Mouse (Mus musculus): ENCODE measurements around the gene Tmem167. TPM values are rescaled to one million over a fixed set of nuclear protein-coding genes. Genes with fewer than 3 reads are reported as not detected.
"Not testable (repeated sequence)": the region's sequence is repeated elsewhere in the genome, so short reads cannot be mapped to it uniquely, and the experiment has no call there.

The Tmem167 gene
- polyA plus RNA-seq (2015; fragmentation: Nextera tagmentation; extraction: Ambion mirVana): 56.5 and 57.5 TPM in 2 replicates

DNA sequence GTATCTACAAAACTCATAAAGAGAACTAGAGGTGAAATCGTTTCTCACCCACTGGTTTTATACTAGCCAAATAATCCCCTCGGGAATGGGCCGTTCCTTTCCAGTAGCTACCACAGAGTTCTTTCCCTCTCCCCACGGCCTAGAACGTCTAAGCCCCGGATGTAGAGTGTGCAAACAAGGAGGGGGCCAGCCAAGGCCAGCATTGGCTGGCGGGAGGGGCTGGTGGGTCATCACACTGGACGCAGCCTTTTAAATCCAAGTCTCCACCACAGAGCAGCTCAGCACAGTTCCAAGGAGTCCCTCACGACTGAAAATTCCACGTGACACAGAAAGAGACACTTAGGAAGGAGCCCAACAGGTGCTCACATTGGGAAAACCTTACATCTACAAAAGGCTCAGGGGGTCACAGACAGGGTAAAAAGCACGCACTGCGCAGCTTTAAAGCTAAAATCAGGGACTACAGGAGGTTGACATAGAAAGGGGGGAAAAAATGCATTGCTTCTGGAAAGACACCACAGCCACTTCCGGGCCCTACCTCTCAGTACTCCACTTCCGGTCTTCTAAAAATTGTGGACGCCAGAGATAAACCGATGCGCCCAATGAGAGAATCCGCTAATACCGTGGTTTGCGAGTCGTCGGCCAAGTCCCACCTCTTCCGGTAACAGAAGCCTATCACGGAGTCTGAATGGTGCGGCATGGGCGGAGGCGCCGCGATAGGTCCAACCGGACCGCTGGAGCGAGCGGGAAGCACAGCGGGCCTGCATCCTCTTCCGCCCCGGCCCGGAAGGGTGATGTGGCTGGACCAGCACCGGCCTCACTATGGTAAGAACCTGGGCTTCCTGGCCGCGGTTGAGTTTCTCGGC lies at the start of gene Tmem167, which contains the start of gene Xrcc4:
TSS of gene Tmem167 (plus strand) at position 162 of the 863 bp plus-strand sequence.
TSS of gene Xrcc4 (minus strand) at position 647 of the 863 bp plus-strand sequence.
- Histone ChIP-seq H3K4me3 (peak within 1 kb of the TSS; percentile 88), H3K4me1 (peaks cover 10% of the 10 kb centered on the region), H3K4me2 (peak within 1 kb of the TSS; percentile 81), H3K27ac (peak within 1 kb of the TSS; percentile 78), H3K27me3 (no peaks in the 10 kb centered on the region), H3K36me3 (ENCODE audit: poor library complexity, severe bottlenecking) (peaks cover 5% of the 10 kb centered on the region; the same call in 1 of the 2 replicates), H3K9me3 (replicated peaks) (no peaks in the 10 kb centered on the region), H3K9ac (peak within 1 kb of the TSS; percentile 88)
- 3% methylated on average over 40 of the region's 41 CpGs for WGBS
- peak; percentile 100 for ATAC-seq

DNA sequence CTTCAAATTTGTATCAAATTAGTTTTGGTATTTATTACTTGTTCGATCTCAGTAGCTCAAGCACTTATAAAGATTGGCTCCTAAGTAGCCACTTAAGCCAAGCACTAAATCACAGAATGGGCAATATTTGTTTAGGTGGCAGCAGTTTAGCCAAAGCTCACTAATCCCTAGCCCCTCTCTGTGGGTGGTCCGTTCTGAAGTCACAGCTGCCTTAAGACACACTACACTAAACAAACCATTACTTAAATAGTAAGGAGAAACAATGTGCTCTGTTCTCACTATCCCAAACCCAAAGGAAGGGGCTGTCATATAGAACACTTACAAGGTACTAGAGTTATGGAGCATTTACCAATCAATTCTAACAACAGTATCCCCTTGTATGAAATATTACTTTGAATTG lies 49.3 kb upstream of the Tmem167 start:
- no peaks in the 10 kb centered on the region for H3K9me3 ChIP-seq (replicated peaks)
- no peak for ATAC-seq
- WGBS: 4% methylated on average over 2 of the region's 2 CpGs
- H3K27ac ChIP-seq: no peak overlapping the region
- no peaks in the 10 kb centered on the region for H3K27me3 ChIP-seq
- no peak overlapping the region for H3K9ac ChIP-seq
- H3K4me2 ChIP-seq: no peak overlapping the region
- H3K4me1 ChIP-seq: no peaks in the 10 kb centered on the region
- H3K4me3 ChIP-seq: no peak overlapping the region
- no peaks in the 10 kb centered on the region for H3K36me3 ChIP-seq (ENCODE audit: poor library complexity, severe bottlenecking)

DNA sequence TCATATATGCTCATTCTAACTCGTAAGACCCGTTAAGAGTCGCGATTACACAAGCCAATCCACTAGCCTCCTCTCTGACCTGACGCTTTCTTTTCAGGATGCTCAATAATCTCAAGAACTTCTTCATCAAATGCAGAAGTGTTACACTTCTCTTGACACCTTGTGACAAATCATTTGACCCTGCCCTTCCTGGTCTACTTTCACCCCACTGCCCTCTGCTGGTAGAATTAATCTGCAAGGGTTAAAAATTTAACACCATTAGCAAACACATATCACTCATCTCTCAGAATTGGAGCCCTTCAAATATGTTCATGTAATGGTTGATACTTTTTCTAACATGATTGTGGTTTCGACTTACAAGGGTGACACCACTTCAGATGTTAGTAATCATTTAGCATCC lies 37.2 kb upstream of the Tmem167 start:
- no peak for ATAC-seq
- H3K36me3 ChIP-seq (ENCODE audit: poor library complexity, severe bottlenecking): no peaks in the 10 kb centered on the region
- no peak overlapping the region for H3K4me2 ChIP-seq
- WGBS: 80% methylated on average over 6 of the region's 6 CpGs
- no peak overlapping the region for H3K4me3 ChIP-seq
- no peaks in the 10 kb centered on the region for H3K9me3 ChIP-seq (replicated peaks)
- H3K4me1 ChIP-seq: no peaks in the 10 kb centered on the region
- H3K9ac ChIP-seq: no peak overlapping the region
- H3K27ac ChIP-seq: no peak overlapping the region
- H3K27me3 ChIP-seq: no peaks in the 10 kb centered on the region

DNA sequence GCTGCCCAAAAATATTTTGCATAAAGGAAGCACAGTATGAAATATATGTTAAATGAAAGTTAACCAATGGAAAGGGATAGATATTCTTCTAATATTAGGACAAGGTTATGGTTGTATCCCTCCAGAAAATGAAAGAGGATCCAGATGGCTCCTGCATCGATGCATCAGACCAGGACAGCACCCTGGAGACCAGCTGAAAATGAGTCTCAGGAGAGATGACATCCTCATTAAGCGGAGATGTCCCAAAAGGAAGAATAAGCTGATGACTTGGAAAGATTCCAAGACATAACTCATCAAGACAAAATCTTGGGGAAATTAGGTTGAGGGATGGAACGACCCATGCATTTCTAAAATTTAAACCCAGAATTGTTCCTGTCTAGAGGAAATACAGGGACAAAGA lies 36.5 kb upstream of the Tmem167 start:
- no peak for ATAC-seq
- no peaks in the 10 kb centered on the region for H3K4me1 ChIP-seq
- no peak overlapping the region for H3K27ac ChIP-seq
- no peak overlapping the region for H3K9ac ChIP-seq
- no peaks in the 10 kb centered on the region for H3K9me3 ChIP-seq (replicated peaks)
- no peaks in the 10 kb centered on the region for H3K27me3 ChIP-seq
- H3K4me2 ChIP-seq: no peak overlapping the region
- H3K36me3 ChIP-seq (ENCODE audit: poor library complexity, severe bottlenecking): no peaks in the 10 kb centered on the region
- WGBS: 78% methylated on average over 3 of the region's 3 CpGs
- no peak overlapping the region for H3K4me3 ChIP-seq

DNA sequence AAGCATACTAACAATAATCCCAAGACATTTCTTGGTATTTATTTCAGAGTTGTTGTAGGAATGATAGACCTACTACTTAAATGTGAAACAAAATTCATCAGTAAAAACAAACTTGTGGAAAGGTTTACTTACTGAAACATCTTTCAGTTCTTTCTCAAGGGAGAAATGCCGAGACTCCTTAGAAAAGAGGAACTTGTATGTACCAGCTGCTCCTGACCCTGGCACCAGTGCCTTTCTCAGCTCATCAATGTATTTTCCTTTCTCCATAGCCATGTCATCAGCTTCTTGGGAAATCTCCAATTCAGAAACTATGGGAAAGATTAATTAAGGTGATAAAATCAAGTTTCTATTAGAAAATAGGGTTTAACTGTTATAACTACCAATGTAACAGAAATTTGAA lies 27.0 kb upstream of the Tmem167 start:
- H3K4me3 ChIP-seq: no peak overlapping the region
- H3K27ac ChIP-seq: no peak overlapping the region
- no peak overlapping the region for H3K4me2 ChIP-seq
- H3K9ac ChIP-seq: no peak overlapping the region
- ATAC-seq: no peak
- H3K36me3 ChIP-seq (ENCODE audit: poor library complexity, severe bottlenecking): no peaks in the 10 kb centered on the region
- H3K4me1 ChIP-seq: no peaks in the 10 kb centered on the region
- no peaks in the 10 kb centered on the region for H3K27me3 ChIP-seq
- WGBS: 94% methylated on average over 1 of the region's 1 CpGs
- no peaks in the 10 kb centered on the region for H3K9me3 ChIP-seq (replicated peaks)

DNA sequence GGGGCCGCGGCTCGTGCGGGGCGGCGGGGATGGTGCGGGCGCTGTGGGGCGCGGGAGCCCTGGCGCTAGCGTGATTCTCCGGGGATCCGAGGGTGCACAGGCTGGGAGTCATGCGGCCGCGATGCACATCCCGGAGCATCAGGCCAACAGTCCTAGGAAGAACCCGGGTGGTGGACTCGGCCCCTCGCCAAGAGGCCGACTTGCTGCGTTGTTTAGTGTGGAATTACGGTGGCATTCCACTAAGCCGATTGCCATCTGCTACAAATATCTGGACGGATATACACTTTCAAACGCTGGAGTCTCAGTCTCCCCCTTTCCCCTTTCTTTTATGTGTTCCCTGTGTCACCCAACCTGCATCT lies 881 bp downstream of the Tmem167 start:
- H3K4me1 ChIP-seq: peaks cover 10% of the 10 kb centered on the region
- under 1% methylated on average over 27 of the region's 27 CpGs for WGBS
- H3K4me3 ChIP-seq: peak overlapping the region; percentile 88
- peak overlapping the region; percentile 88 for H3K9ac ChIP-seq
- ATAC-seq: peak; percentile 83
- peaks cover 5% of the 10 kb centered on the region; the same call in 1 of the 2 replicates for H3K36me3 ChIP-seq (ENCODE audit: poor library complexity, severe bottlenecking)
- peak overlapping the region; percentile 81 for H3K4me2 ChIP-seq
- H3K27ac ChIP-seq: peak overlapping the region; percentile 78
- no peaks in the 10 kb centered on the region for H3K9me3 ChIP-seq (replicated peaks)
- no peaks in the 10 kb centered on the region for H3K27me3 ChIP-seq

DNA sequence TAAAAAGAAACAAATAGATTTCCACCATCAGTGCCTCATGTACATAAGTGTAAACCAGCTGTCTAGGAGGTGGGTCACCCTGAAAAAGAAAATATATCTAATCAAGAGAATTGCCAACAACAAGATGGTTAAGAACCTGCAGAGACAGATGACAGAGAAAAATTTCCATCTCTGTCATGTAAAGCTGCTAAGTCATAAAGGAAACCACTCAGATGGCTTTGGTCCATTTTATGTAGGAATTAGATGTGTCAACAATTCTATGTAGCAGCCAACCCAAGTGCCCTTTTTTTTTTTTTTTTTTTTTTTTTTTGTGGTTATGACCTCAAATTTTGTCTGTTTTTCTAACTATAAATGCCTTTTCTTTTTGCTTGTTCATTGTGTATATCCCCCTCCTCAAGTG lies 12.6 kb downstream of the Tmem167 start:
- Histone ChIP-seq H3K27ac (no peak overlapping the region), H3K4me3 (no peak overlapping the region), H3K27me3 (no peaks in the 10 kb centered on the region), H3K4me1 (no peaks in the 10 kb centered on the region), H3K4me2 (no peak overlapping the region), H3K9ac (no peak overlapping the region), H3K36me3 (ENCODE audit: poor library complexity, severe bottlenecking) (peaks cover 40% of the 10 kb centered on the region), H3K9me3 (replicated peaks) (no peaks in the 10 kb centered on the region)
- ATAC-seq: no peak

DNA sequence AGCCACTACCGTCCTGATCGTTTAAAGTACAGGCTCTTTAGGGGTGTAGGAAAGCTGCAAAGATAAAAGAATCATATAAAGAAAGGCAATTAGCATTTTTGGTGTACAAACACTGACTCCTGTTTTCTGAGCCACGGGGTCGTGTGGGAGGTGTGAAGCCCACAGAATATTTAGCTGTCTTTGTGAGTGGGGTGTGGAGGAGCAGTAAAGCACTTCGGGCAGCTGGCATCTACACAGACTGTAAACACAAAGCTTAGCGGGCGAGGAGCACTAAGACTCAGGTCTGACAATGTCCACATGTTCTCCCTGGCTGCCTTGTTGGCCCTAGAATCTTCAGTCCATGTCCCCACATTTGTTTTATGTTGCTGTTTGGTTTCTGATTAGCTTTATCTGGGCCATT lies 17.2 kb downstream of the Tmem167 start:
- no peak for ATAC-seq
- peaks cover 50% of the 10 kb centered on the region for H3K36me3 ChIP-seq (ENCODE audit: poor library complexity, severe bottlenecking)
- no peak overlapping the region for H3K9ac ChIP-seq
- H3K4me2 ChIP-seq: no peak overlapping the region
- H3K4me3 ChIP-seq: no peak overlapping the region
- no peaks in the 10 kb centered on the region for H3K4me1 ChIP-seq
- H3K27ac ChIP-seq: no peak overlapping the region
- no peaks in the 10 kb centered on the region for H3K27me3 ChIP-seq
- H3K9me3 ChIP-seq (replicated peaks): no peaks in the 10 kb centered on the region
- 91% methylated on average over 7 of the region's 7 CpGs for WGBS

DNA sequence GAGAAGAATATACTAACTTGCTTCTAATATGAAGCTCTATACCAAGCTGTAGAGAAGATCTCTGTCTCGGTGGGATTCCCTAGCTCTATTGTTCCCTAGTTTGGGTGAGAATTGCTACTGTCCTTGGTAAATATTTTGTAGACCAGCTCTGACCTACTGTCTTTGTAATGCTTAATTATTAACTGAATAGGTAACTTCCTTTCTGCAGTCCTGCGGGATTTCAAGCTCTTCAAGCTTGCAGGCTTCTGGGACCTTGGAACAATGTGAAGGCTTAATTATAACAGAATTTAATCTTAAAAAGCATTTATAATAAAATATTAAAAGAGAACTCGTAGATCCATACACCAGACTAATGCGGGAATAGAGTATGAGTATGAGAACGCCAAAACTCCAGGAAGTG lies 19.8 kb downstream of the Tmem167 start:
- not testable (repeated sequence) for H3K9me3 ChIP-seq (replicated peaks); H3K4me1 ChIP-seq; H3K27me3 ChIP-seq; H3K9ac ChIP-seq; H3K27ac ChIP-seq; H3K4me3 ChIP-seq; ATAC-seq; H3K4me2 ChIP-seq
- peaks cover 38% of the 10 kb centered on the region for H3K36me3 ChIP-seq (ENCODE audit: poor library complexity, severe bottlenecking)
- 95% methylated on average over 5 of the region's 5 CpGs for WGBS

DNA sequence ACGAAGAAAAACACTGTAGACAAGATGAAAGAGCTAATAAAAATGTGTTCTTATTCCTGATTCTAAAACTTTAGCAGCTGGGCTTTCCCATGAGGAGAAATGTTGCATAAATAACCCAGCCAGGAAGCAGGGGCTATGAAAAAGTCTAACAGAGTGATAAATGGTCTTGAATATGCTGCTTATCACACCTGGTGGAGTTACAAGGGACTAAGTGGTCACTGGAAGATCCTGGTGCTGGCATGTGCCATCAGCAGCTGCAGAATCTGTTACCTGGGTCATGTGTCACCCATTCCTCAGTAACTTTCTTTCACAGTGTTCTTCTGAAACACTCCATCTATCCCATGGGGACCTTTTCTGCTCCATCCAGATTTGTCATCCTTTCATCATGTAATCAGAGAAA lies 22.8 kb downstream of the Tmem167 start:
- Histone ChIP-seq H3K9me3 (replicated peaks) (no peaks in the 10 kb centered on the region), H3K27ac (no peak overlapping the region), H3K4me2 (no peak overlapping the region), H3K4me1 (no peaks in the 10 kb centered on the region), H3K4me3 (no peak overlapping the region), H3K36me3 (ENCODE audit: poor library complexity, severe bottlenecking) (peaks cover 12% of the 10 kb centered on the region; the same call in 1 of the 2 replicates), H3K27me3 (no peaks in the 10 kb centered on the region), H3K9ac (no peak overlapping the region)
- no peak for ATAC-seq
- 88% methylated on average over 1 of the region's 1 CpGs for WGBS

DNA sequence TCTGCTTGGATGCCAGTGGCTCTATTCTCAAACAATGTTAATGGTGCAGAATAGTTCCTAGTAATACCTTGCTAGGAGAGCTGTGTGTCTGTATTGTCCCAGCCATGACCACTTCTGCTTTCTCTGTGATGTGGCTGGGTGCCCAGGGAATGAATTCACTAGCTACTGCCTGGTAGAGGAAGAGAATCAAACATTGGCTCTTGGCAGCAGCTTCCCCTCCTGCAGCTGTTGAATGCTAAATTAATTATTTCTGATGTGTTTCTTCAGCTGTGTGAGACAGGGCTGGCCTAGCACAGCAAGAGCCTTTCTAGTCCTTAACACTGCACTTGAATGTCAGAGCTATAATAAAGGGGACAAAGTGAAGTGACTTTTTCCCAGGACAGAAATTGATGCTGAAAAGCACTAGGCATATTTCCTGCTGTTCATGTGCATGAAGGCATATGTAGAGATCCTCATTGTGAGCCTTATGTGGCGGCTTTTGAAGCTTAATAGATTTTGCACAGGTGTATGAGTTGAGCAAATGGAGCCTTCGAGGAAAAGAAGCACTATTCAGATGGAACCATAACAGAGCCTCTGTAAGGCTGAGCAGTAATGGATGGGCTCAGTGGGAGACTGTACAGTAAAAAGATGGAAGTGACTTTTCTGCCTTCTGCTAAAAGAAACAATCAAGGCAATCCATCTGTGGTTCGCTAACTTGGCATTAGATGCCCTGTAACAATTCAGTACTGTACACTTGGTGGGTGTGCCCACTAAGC lies 47.4 kb downstream of the Tmem167 start:
- H3K27ac ChIP-seq: peak overlapping the region; percentile 51
- no peaks in the 10 kb centered on the region for H3K9me3 ChIP-seq (replicated peaks)
- H3K4me3 ChIP-seq: no peak overlapping the region
- peaks cover 10% of the 10 kb centered on the region for H3K4me1 ChIP-seq
- 51% methylated on average over 3 of the region's 3 CpGs for WGBS
- H3K27me3 ChIP-seq: no peaks in the 10 kb centered on the region
- H3K9ac ChIP-seq: no peak overlapping the region
- H3K4me2 ChIP-seq: no peak overlapping the region
- no peaks in the 10 kb centered on the region for H3K36me3 ChIP-seq (ENCODE audit: poor library complexity, severe bottlenecking)
- ATAC-seq: peak; percentile 87

DNA sequence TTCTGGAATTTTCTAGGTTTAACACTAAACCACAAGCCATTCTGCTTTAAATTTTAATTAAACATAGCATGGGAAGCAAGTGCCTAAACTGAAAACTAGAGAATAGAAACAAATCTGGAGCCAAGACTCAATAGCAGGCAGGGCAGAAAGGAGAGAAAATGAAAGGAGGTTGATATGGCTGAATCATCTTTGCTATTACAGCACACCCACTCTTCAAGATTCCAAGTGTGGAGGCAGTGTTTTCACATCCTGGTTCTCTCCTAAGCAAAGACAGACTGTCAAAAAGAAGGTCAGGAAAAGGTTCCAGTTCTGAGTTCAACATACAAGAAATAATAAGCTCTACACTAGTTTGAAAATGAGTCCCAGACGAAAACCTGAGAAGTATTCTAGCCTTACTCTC lies 52.8 kb downstream of the Tmem167 start:
- H3K36me3 ChIP-seq (ENCODE audit: poor library complexity, severe bottlenecking): no peaks in the 10 kb centered on the region
- peaks cover 2% of the 10 kb centered on the region for H3K4me1 ChIP-seq
- H3K9ac ChIP-seq: no peak overlapping the region
- no peak overlapping the region for H3K4me3 ChIP-seq
- H3K27me3 ChIP-seq: no peaks in the 10 kb centered on the region
- H3K4me2 ChIP-seq: no peak overlapping the region
- H3K9me3 ChIP-seq (replicated peaks): no peaks in the 10 kb centered on the region
- 83% methylated on average over 1 of the region's 1 CpGs for WGBS
- ATAC-seq: no peak
- H3K27ac ChIP-seq: no peak overlapping the region

Data from forebrain, embryonic 13.5 days (tissue).